Mouse (Mus musculus): ENCODE results near the gene Brd3. TPM values are rescaled to one million over a fixed set of nuclear protein-coding genes. Genes with fewer than 3 reads are reported as not detected.
A peak's percentile ranks its signal among the peaks of the same experiment; 100 is the strongest.
"Not testable (repeated sequence)": the region's sequence is repeated elsewhere in the genome, so short reads cannot be mapped to it uniquely, and the experiment has no call there.

Gene Brd3
- polyA plus RNA-seq, 1 experiment from 2014 or later, result 76.2 TPM

DNA sequence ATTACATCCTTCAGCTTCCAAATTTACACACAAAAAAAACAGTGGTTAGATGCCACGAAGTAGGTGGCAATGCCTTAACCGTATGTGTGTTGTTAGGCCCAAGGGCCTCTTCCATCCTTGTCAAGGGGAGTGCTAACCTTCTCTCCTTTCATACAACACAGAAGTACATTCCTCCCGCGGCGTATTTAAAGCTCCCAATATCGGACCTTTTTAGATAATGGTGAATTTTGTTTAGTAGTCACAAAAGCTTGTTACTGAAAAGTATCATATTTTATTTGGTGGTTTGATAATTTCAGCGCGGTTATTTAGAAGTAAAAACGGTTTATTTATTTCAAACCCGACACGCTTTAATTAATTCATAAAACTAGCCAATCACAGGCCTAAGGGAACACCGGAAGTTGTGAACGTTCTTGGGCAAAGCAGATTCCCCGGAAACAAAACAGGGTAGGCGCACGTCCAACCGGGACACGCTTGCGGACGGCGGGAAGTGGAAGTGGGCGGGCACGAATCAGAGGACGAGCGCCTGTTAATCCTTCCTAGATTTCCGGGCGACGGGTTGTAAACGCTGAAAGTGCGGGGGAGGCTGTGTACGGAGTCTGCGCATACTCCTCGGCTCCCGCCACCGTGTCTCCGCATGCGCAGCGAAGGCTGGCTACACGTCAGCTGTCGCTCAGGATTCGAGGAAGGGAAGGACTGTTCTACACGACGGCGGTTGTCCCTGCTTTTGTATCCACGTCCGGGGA, 32.5 kb upstream of the Brd3 start:
- peaks cover 15% of the 10 kb centered on the region for H3K36me3 ChIP-seq
- peak overlapping the region; percentile 80 for H3K27ac ChIP-seq
- no peaks in the 10 kb centered on the region for H3K9me3 ChIP-seq
- H3K9ac ChIP-seq, result peak overlapping the region; percentile 19; the same call in 1 of the 2 replicates
- peak overlapping the region; percentile 42 for H3K4me3 ChIP-seq (replicated peaks)
- peak; percentile 97 for ATAC-seq (ENCODE audit: insufficient read depth, low FRiP score, low read depth)
- H3K27me3 ChIP-seq (replicated peaks), result no peaks in the 10 kb centered on the region
- WGBS, result under 1% methylated on average over 46 of the region's 46 CpGs
- H3K4me2 ChIP-seq, result peak overlapping the region; percentile 62
- H3K4me1 ChIP-seq, result peaks cover 7% of the 10 kb centered on the region; the same call in 1 of the 2 replicates

DNA sequence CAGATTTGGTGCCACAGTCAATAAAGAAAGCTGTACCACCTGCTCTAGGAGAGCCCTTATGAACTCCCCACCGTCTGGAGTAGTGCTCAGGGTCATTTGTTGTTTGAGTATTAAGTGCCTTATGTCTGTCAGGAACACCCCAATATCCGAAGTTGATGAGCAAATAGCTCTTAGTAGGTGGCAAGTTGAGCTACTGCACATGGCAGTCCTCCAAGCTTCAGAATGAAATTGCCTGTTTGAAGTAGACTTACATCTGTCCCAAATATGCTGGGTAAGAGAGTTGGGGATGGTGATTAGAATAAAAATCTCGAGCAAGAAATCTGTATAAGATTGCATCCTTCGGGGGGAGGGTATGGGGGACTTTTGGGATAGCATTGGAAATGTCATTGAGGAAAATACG, 31.9 kb upstream of the Brd3 start:
- Histone ChIP-seq H3K27me3 (replicated peaks) (no peaks in the 10 kb centered on the region), H3K27ac (peak overlapping the region; percentile 80), H3K9ac (no peak overlapping the region), H3K36me3 (peaks cover 21% of the 10 kb centered on the region), H3K9me3 (no peaks in the 10 kb centered on the region), H3K4me3 (replicated peaks) (peak overlapping the region; percentile 2; the same call in 1 of the 2 replicates), H3K4me2 (peak overlapping the region; percentile 62; the same call in 1 of the 2 replicates), H3K4me1 (peaks cover 7% of the 10 kb centered on the region; the same call in 1 of the 2 replicates)
- no peak for ATAC-seq (ENCODE audit: insufficient read depth, low FRiP score, low read depth)
- 14% methylated on average over 5 of the region's 5 CpGs for WGBS

DNA sequence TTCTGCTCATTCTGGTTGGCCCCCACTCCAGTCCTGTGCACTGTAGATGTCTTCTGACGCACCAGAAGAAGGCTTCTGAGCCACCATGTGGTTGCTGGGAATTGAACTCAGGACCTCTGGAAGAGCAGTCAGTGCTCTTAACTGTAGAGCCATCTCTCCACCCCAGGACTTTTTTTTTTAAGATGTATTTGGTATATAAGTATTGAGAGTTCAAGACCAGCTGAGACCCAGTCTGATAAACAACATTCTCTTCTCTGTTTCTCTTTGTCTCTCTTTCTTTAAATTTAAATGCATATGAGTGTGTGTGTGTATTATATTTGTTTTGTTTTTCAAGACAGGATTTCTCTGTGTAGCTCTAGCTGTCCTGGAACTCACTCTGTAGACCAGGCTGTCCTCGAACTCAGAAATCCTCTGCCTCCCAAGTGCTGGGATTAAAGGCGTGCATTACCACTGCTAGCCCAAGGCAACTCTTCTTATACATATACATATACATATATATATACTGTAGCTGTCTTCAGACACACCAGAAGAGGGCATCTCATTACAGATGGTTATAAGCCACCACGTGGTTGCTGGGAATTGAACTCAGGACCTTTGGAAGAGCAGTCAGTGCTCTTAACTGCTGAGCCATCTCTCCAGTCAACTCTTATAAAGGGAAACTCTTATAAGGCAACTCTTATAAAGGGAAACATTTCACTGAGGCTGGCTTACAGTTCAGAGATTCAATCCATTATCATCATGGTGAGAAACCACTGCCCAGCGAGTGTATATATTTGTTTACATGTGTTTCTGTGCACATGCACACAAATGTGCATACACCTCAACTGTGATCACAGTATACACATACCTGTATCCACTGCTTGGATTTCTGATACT, 31.2 kb upstream of the Brd3 start:
- Histone ChIP-seq H3K4me2 (peak overlapping the region; percentile 62; the same call in 1 of the 2 replicates), H3K4me3 (replicated peaks) (0 out of 2 replicates have a peak overlapping the region, but pooled peaks have one; percentile 2), H3K27ac (peak overlapping the region; percentile 80), H3K36me3 (peaks cover 25% of the 10 kb centered on the region)
- not testable (repeated sequence) for H3K9ac ChIP-seq; ATAC-seq (ENCODE audit: insufficient read depth, low FRiP score, low read depth); H3K4me1 ChIP-seq; H3K9me3 ChIP-seq; H3K27me3 ChIP-seq (replicated peaks)
- WGBS, result 63% methylated on average over 5 of the region's 5 CpGs

DNA sequence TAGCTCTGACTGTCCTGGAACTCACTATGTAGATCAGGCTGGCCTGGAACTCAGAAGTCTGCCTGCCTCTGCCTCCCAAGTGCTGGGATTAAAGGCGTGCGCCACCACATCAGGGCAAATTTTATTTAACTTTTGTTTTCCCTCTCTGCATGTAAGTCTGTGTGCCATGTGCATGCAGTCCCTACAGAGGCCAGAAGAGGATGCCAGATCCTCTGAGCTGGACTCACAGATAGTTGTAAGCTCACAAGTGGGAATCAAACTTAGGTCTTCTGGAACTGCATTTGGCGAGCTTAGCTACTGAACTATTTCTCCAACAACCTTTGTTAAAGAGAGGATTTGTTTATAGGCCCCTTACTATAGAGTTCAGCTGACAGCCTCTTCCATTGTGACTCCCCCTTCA, 10.8 kb upstream of the Brd3 start:
- no peak for ATAC-seq (ENCODE audit: insufficient read depth, low FRiP score, low read depth)
- Histone ChIP-seq H3K9ac (no peak overlapping the region), H3K27me3 (replicated peaks) (no peaks in the 10 kb centered on the region), H3K36me3 (peaks cover 17% of the 10 kb centered on the region), H3K4me3 (replicated peaks) (no peak overlapping the region), H3K27ac (no peak overlapping the region), H3K9me3 (no peaks in the 10 kb centered on the region), H3K4me2 (no peak overlapping the region), H3K4me1 (peaks cover 23% of the 10 kb centered on the region)
- WGBS, result 94% methylated on average over 3 of the region's 3 CpGs

DNA sequence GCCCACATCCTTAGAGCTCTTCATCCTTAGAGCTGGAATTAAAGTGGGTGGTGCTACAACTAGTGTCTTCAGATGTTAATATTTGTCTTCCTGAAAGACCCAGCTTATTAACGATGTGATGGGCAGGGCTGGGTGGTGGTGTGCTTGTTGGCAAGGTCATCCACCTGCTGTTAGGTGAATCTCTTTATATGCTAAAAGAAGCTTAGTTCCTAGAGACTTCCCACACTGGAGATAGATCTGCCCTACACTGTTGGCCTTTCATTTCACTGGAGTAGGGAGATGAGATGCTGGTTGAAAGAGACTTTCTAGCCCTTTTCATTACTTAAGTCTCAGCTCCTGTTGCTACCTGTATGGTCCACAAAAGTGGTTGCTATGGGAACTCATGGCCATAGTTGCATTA, 8.8 kb upstream of the Brd3 start:
- Histone ChIP-seq H3K4me1 (peaks cover 23% of the 10 kb centered on the region), H3K4me2 (peak overlapping the region; percentile 87), H3K4me3 (replicated peaks) (peak overlapping the region; percentile 92), H3K27ac (no peak overlapping the region), H3K27me3 (replicated peaks) (no peaks in the 10 kb centered on the region), H3K36me3 (peaks cover 17% of the 10 kb centered on the region), H3K9ac (no peak overlapping the region), H3K9me3 (no peaks in the 10 kb centered on the region)
- WGBS, result 17% methylated on average over 1 of the region's 1 CpGs
- ATAC-seq (ENCODE audit: insufficient read depth, low FRiP score, low read depth), result no peak

DNA sequence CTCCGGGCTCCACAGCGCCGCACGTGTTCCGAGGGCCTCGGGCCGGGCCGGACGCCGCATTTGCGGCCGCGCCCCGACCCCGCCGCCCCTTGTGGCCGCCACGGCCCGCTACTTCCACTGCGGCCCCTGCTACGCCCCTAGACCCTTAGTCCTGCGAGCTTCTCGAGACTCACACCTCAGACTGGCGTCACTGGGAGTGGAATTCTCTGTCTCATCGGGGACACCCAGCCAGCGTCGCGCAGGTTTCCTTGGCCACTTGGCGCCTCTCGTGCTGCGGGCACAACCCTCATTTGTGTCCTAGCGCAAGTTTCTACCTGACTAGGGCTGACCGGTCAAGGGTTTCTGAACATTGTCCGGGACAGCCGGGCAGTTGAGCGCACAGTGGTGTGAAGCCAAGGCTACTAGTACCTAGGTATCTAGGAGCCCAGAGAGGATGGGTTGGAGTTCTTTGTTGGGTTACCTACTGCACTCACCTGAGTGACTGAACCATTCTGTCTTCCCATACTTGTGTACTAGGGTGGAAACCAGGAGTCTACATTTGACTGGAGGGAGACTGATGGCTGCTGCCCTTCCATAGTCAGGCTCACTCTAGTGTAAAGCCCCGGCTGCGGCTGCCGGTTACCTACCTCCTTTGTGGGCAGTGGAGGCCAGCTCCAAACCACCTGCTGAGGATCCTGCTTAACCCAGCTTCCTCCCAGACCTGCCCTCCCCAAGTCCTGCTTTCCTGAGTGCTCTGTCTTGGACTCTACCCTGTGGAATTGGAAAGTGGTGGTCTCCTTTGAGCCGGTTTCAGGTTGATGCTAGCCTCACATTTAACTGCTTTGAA, 8.1 kb upstream of the Brd3 start:
- peak overlapping the region; percentile 90; the same call in 1 of the 2 replicates for H3K27ac ChIP-seq
- peak overlapping the region; percentile 92 for H3K4me3 ChIP-seq (replicated peaks)
- peak; percentile 37; the same call in 1 of the 2 replicates for ATAC-seq (ENCODE audit: insufficient read depth, low FRiP score, low read depth)
- under 1% methylated on average over 40 of the region's 40 CpGs for WGBS
- H3K4me2 ChIP-seq, result peak overlapping the region; percentile 87
- H3K27me3 ChIP-seq (replicated peaks), result no peaks in the 10 kb centered on the region
- peaks cover 13% of the 10 kb centered on the region for H3K36me3 ChIP-seq
- peak overlapping the region; percentile 95 for H3K9ac ChIP-seq
- peaks cover 23% of the 10 kb centered on the region for H3K4me1 ChIP-seq
- H3K9me3 ChIP-seq, result no peaks in the 10 kb centered on the region

DNA sequence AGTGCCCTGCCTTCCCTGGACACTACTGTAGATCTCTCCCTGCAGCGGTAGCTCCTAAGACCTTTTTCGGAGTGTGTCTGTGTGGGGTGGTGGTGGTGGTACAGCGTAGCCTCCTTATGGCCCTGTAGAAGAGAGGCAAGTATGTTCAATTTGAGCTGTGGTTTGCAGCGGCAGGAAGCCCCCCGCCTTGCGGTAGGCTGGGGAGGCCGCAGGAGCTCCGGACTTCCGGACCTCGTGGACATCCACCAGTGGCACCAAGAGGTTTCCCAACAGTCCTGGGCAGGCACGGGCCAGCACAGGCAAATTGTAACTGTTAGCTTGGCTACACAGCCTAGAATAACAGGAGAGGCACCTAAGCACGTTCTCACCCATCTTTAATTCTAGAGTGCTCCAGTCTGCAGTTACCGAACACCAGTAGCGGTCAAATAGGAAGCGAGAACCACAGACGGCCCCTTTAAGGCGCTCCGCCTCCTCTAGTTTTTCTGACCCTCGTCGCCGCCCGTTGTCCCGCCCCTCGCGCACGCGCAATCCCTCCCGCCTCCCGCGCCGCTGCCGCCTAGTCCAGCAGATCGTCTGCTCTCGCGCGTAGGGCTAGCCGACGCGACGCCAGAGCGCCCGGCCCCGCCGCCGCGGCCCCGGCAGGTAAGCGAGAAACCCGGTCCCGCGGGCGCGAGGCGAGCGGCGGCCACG, 7.3 kb upstream of the Brd3 start, which contains the start of gene Wdr5:
Wdr5 (plus strand) TSS at position 519 of the 690 bp plus-strand sequence.
- no peaks in the 10 kb centered on the region for H3K27me3 ChIP-seq (replicated peaks)
- H3K4me3 ChIP-seq (replicated peaks), result peak within 1 kb of the TSS; percentile 92
- peak within 1 kb of the TSS; percentile 95 for H3K9ac ChIP-seq
- under 1% methylated on average over 57 of the region's 57 CpGs for WGBS
- peaks cover 23% of the 10 kb centered on the region for H3K4me1 ChIP-seq
- no peaks in the 10 kb centered on the region for H3K9me3 ChIP-seq
- H3K27ac ChIP-seq, result peak within 1 kb of the TSS; percentile 90
- ATAC-seq (ENCODE audit: insufficient read depth, low FRiP score, low read depth), result peak; percentile 90
- H3K36me3 ChIP-seq, result peaks cover 6% of the 10 kb centered on the region
- H3K4me2 ChIP-seq, result peak within 1 kb of the TSS; percentile 87

DNA sequence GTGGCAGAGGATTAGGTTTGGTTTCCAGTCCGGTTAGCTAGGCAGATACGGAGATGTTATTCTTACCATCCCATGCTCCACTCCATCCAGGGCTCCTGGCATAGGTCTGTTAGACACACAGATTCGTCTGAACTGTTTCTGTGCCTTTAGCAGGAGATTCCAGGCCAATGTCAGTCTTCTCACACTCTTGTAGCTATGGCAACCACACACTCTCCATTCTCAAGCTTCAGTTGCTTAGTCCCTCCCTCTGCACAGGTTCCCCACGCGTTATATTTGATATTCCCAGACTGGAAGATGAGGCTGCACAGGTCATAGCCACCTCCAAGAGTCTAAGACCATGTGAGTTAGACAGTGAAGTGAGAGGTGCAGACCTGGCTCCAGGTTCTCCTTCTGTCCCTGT, 6.4 kb upstream of the Brd3 start:
- Histone ChIP-seq H3K4me3 (replicated peaks) (peak overlapping the region; percentile 92), H3K4me1 (peaks cover 23% of the 10 kb centered on the region), H3K9me3 (no peaks in the 10 kb centered on the region), H3K36me3 (no peaks in the 10 kb centered on the region), H3K27me3 (replicated peaks) (no peaks in the 10 kb centered on the region), H3K9ac (no peak overlapping the region), H3K27ac (peak overlapping the region; percentile 90), H3K4me2 (peak overlapping the region; percentile 87)
- ATAC-seq (ENCODE audit: insufficient read depth, low FRiP score, low read depth), result no peak
- 64% methylated on average over 5 of the region's 5 CpGs for WGBS

DNA sequence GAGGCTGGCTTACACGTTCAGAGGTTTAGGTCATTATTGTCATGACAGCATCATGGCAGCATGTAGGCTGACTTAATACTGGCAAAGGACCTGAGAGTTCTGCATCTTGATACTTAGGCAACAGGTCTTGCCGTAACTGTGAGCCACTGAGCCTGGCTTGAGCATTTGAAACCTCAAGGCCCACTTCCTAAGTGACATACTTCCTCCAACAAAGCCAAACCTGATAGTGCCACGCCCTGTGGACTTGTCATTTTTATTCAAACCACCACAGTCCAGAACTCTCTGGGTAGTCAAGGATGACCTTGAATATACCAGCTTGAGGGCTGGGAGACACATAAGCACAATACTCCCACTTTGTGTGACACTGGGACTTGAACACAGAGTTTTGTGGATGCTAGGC, 5.4 kb upstream of the Brd3 start:
- Histone ChIP-seq H3K36me3 (no peaks in the 10 kb centered on the region), H3K4me1 (peaks cover 23% of the 10 kb centered on the region), H3K9me3 (no peaks in the 10 kb centered on the region), H3K4me2 (no peak overlapping the region), H3K9ac (no peak overlapping the region), H3K27ac (no peak overlapping the region), H3K4me3 (replicated peaks) (no peak overlapping the region), H3K27me3 (replicated peaks) (no peaks in the 10 kb centered on the region)
- no peak for ATAC-seq (ENCODE audit: insufficient read depth, low FRiP score, low read depth)
- WGBS, result 90% methylated on average over 3 of the region's 3 CpGs

DNA sequence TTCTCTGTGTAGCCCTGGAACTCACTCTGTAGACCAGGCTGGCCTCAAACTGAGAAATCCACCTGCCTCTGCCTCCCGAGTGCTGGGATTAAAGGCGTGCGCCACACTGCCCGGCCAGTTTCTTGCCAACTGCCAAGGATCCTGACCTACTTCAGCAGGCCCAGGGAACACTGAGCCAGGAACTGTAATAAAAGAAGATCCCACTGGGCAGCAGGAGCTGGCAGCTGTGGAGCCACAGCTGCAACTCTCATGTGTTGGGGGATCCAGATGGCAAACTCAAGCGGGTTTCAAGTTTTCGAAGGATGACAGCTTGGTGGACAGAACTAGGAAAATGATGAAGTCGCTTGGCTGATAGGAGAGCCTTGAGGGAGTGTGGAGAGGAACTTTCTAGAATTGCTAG, 3.2 kb upstream of the Brd3 start:
- Histone ChIP-seq H3K4me1 (peaks cover 10% of the 10 kb centered on the region), H3K27ac (no peak overlapping the region), H3K9ac (no peak overlapping the region), H3K9me3 (no peaks in the 10 kb centered on the region), H3K27me3 (replicated peaks) (no peaks in the 10 kb centered on the region), H3K4me2 (no peak overlapping the region), H3K36me3 (no peaks in the 10 kb centered on the region), H3K4me3 (replicated peaks) (no peak overlapping the region)
- WGBS, result 88% methylated on average over 7 of the region's 7 CpGs
- no peak for ATAC-seq (ENCODE audit: insufficient read depth, low FRiP score, low read depth)

DNA sequence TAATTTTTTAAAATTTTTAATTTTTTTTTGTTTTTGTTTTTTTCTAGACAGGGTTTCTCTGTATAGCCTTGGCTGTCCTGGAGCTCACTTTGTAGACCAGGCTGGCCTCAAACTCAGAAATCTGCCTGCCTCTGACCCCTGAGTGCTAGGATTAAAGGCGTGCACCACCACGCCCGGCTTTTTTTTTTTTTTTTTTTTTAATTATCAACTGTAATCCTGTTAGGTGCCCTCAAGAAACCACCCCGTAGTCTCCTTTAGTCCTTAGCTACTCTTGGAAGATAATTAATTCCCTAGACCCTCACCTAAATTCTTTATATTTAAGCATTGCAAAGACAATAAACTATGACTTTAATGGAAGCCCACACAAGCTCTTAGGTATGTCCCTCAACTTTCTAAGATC, 804 bp downstream of the Brd3 start:
- not testable (repeated sequence) for ATAC-seq (ENCODE audit: insufficient read depth, low FRiP score, low read depth); H3K4me2 ChIP-seq; H3K27ac ChIP-seq; H3K9me3 ChIP-seq; H3K27me3 ChIP-seq (replicated peaks); H3K36me3 ChIP-seq; H3K9ac ChIP-seq; H3K4me3 ChIP-seq (replicated peaks)
- WGBS, result 70% methylated on average over 4 of the region's 4 CpGs
- H3K4me1 ChIP-seq, result peaks cover 12% of the 10 kb centered on the region; the same call in 1 of the 2 replicates
